Mouse (Mus musculus): ENCODE results near the gene Glb1l2. TPM values are rescaled to one million over a fixed set of nuclear protein-coding genes. Genes with fewer than 3 reads are reported as not detected.

The Glb1l2 gene
- not detected for total RNA-seq (2023)

GRCm38 (mm10) chr9:26805935-26806666 lies at the start of gene Glb1l2:
Gene Glb1l2, minus strand, starts transcription at chr9:26806468.

GRCm38 (mm10) chr9:26733206-26733891 lies 72.9 kb downstream of the Glb1l2 start, which contains the start of gene B3gat1:
Gene B3gat1, plus strand, starts transcription at chr9:26733728.

Other genes with a start within 250 kb of the Glb1l2 start
- gene B3gat1, start 72.7 kb downstream of the Glb1l2 start, total RNA-seq (2023): not detected
- gene Glb1l3, start 54.4 kb upstream of the Glb1l2 start, total RNA-seq (2023): not detected
- not detected for gene Gm1110, start 116.6 kb upstream of the Glb1l2 start, total RNA-seq (2023)
- 10 to 100 TPM; 35.4 to 38.0 TPM for gene Acad8, start 193.1 kb upstream of the Glb1l2 start, total RNA-seq (2023)
- 10 to 100 TPM; 23.1 to 31.2 TPM for gene Thyn1, start 193.2 kb upstream of the Glb1l2 start, total RNA-seq (2023)
- gene Vps26b, start 223.6 kb upstream of the Glb1l2 start, total RNA-seq (2023): 10 to 100 TPM; 58.2 to 61.2 TPM
- gene Ncapd3, start 223.7 kb upstream of the Glb1l2 start, total RNA-seq (2023): 10 to 100 TPM; 57.4 to 60.5 TPM

Measured in T-cell, adult 66 days (primary cell).